Mouse (Mus musculus): ENCODE data around the gene Cxcr4. TPM values are rescaled to one million over a fixed set of nuclear protein-coding genes. Genes with fewer than 3 reads are reported as not detected.

Cxcr4 gene
- polyA plus RNA-seq (2017; shearing (Covaris generic)): 10 to 100 TPM in 1 of 2 experiments, 1 to 10 TPM in 1; 6.9 to 25.0 TPM

DNA sequence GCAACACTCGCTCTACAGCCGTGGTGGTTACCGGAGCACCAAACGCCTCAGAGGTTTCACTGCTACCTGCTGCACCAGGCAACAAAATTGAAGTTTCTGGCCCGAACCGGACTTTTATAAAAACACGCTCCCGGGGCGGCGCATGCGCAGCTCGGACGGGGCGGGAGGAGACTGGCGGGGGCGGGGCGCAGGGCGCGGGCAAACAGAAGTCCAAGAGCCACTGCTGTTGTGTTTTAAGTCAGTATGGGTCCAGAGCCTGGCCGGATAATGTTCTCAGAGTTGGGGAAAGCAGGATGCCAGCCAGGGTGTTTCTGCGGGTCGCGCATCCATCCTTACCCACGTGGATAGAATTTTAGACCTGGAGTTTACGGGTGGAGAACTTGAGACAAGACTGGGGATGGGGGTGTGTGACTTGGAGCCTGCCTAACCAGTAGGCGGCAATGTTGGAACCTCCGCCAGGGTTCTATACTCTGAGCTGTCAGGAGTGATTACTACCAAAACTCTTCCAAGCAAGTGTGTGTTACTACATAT, at the start of gene Cxcr4:
Cxcr4 (minus strand) TSS at position 83 of the 531 bp plus-strand sequence.

Other genes starting within 250 kb of the Cxcr4 start
- 100 to 1,000 TPM; 175 to 227 TPM for gene Mcm6, start 232.6 kb downstream of the Cxcr4 start, polyA plus RNA-seq (2017; shearing (Covaris generic))
- 100 to 1,000 TPM; 136 to 159 TPM for gene Dars, start 174.9 kb downstream of the Cxcr4 start, polyA plus RNA-seq (2017; shearing (Covaris generic))